Mouse (Mus musculus) testis, adult 2 months (tissue): ENCODE measurements around the gene Tmem8b.

Source experiments
- CTCF ChIP-seq: fragments of 200-500 bp; IDR thresholded peaks from 2 replicates; pipeline ENCODE4 v1.5.1; 2012; ENCODE audit warnings: low read depth, mild to moderate bottlenecking, inconsistent platforms, low read length, moderate library complexity; ENCODE audit not compliant: control insufficient read depth, insufficient read depth, insufficient replicate concordance
- POLR2A ChIP-seq: fragments of 200-500 bp; IDR thresholded peaks from 2 replicates; pipeline ENCODE4 v1.6.1; 2012; ENCODE audit warnings: low read depth, mild to moderate bottlenecking, inconsistent platforms, low read length, moderate library complexity; ENCODE audit not compliant: control insufficient read depth

GRCm38 (mm10) chr4:43694439-43695248 is 25.9 kb downstream of the Tmem8b start:
- no peak for TF ChIP-seq CTCF
- TF ChIP-seq POLR2A = no peak
